Mouse (Mus musculus): ENCODE results near the gene Tk1. TPM values are rescaled to one million over a fixed set of nuclear protein-coding genes. Genes with fewer than 3 reads are reported as not detected.

Tk1 gene
- polyA plus RNA-seq, 1 experiment from 2014 or later: 53.8 TPM

- H3K4me3 ChIP-seq: no peak overlapping the region
- WGBS: 86% methylated on average over 5 of the region's 5 CpGs
- no peak overlapping the region for H3K4me2 ChIP-seq (replicated peaks)
- no peaks in the 10 kb centered on the region for H3K9me3 ChIP-seq
- H3K36me3 ChIP-seq: peaks cover 33% of the 10 kb centered on the region
- no peak overlapping the region for H3K9ac ChIP-seq
- peaks cover 9% of the 10 kb centered on the region; the same call in 1 of the 2 replicates for H3K27me3 ChIP-seq (replicated peaks)
- no peak overlapping the region for H3K27ac ChIP-seq
- no peak for ATAC-seq (ENCODE audit: low FRiP score, low read depth)
- H3K4me1 ChIP-seq: peaks cover 18% of the 10 kb centered on the region
Observed at GRCm38 (mm10) chr11:117813867-117814266, 12.0 kb downstream of the Tk1 start.

GRCm38 (mm10) chr11:117810401-117811046, 15.4 kb downstream of the Tk1 start:
- peak; percentile 84 for ATAC-seq (ENCODE audit: low FRiP score, low read depth)
- Histone ChIP-seq H3K36me3 (peaks cover 22% of the 10 kb centered on the region), H3K9ac (peak overlapping the region; percentile 54), H3K4me2 (replicated peaks) (peak overlapping the region; percentile 98), H3K4me3 (peak overlapping the region; percentile 66), H3K9me3 (no peaks in the 10 kb centered on the region), H3K27ac (no peak overlapping the region), H3K27me3 (replicated peaks) (peaks cover 9% of the 10 kb centered on the region; the same call in 1 of the 2 replicates), H3K4me1 (peaks cover 18% of the 10 kb centered on the region)
- WGBS: under 1% methylated on average over 21 of the region's 21 CpGs

GRCm38 (mm10) chr11:117809407-117810311, 16.2 kb downstream of the Tk1 start, which contains the start of the genes Gm20708 and Syngr2:
Gene Gm20708, plus strand, starts transcription at chr11:117809668.
Gene Syngr2, plus strand, starts transcription at chr11:117809668.
- peak; percentile 68; the same call in 1 of the 2 replicates for ATAC-seq (ENCODE audit: low FRiP score, low read depth)
- under 1% methylated on average over 75 of the region's 75 CpGs for WGBS

GRCm38 (mm10) chr11:117806781-117807180, 19.1 kb downstream of the Tk1 start:
- no peak for ATAC-seq (ENCODE audit: low FRiP score, low read depth)
- WGBS: 94% methylated on average over 6 of the region's 6 CpGs
- Histone ChIP-seq H3K27me3 (replicated peaks) (peaks cover 9% of the 10 kb centered on the region; the same call in 1 of the 2 replicates), H3K27ac (no peak overlapping the region), H3K4me3 (no peak overlapping the region), H3K36me3 (no peaks in the 10 kb centered on the region), H3K4me1 (peaks cover 18% of the 10 kb centered on the region), H3K9ac (no peak overlapping the region), H3K9me3 (no peaks in the 10 kb centered on the region), H3K4me2 (replicated peaks) (no peak overlapping the region)

More at GRCm38 (mm10) chr11:117809407-117810311, 16.2 kb downstream of the Tk1 start, which contains the start of the genes Gm20708 and Syngr2:
- Histone ChIP-seq H3K9ac (peak within 1 kb of the TSS; percentile 54), H3K27ac (no peak within 1 kb of the TSS), H3K9me3 (no peaks in the 10 kb centered on the region), H3K27me3 (replicated peaks) (peaks cover 9% of the 10 kb centered on the region; the same call in 1 of the 2 replicates), H3K4me3 (peak within 1 kb of the TSS; percentile 66), H3K36me3 (peaks cover 14% of the 10 kb centered on the region; the same call in 1 of the 2 replicates), H3K4me2 (replicated peaks) (peak within 1 kb of the TSS; percentile 98), H3K4me1 (peaks cover 18% of the 10 kb centered on the region)

- Histone ChIP-seq H3K4me2 (replicated peaks) (no peak overlapping the region), H3K36me3 (no peaks in the 10 kb centered on the region), H3K27me3 (replicated peaks) (no peaks in the 10 kb centered on the region), H3K4me3 (no peak overlapping the region), H3K4me1 (0 out of 2 replicates have a peak, but pooled peaks cover 2% of the 10 kb centered on the region), H3K27ac (no peak overlapping the region), H3K9ac (no peak overlapping the region), H3K9me3 (no peaks in the 10 kb centered on the region)
- 98% methylated on average over 3 of the region's 3 CpGs for WGBS
- ATAC-seq (ENCODE audit: low FRiP score, low read depth): no peak
Observed at GRCm38 (mm10) chr11:117803166-117803688, 22.7 kb downstream of the Tk1 start.

GRCm38 (mm10) chr11:117801650-117802049, 24.2 kb downstream of the Tk1 start:
- Histone ChIP-seq H3K4me1 (0 out of 2 replicates have a peak, but pooled peaks cover 8% of the 10 kb centered on the region), H3K27me3 (replicated peaks) (no peaks in the 10 kb centered on the region), H3K4me3 (no peak overlapping the region), H3K9ac (no peak overlapping the region), H3K36me3 (no peaks in the 10 kb centered on the region), H3K27ac (no peak overlapping the region), H3K9me3 (no peaks in the 10 kb centered on the region), H3K4me2 (replicated peaks) (no peak overlapping the region)
- WGBS: 77% methylated on average over 7 of the region's 7 CpGs
- no peak for ATAC-seq (ENCODE audit: low FRiP score, low read depth)

- no peak overlapping the region for H3K4me2 ChIP-seq (replicated peaks)
- no peaks in the 10 kb centered on the region for H3K9me3 ChIP-seq
- no peaks in the 10 kb centered on the region for H3K36me3 ChIP-seq
- H3K9ac ChIP-seq: no peak overlapping the region
- no peak overlapping the region for H3K27ac ChIP-seq
- no peak overlapping the region for H3K4me3 ChIP-seq
- H3K4me1 ChIP-seq: 0 out of 2 replicates have a peak, but pooled peaks cover 8% of the 10 kb centered on the region
- no peak for ATAC-seq (ENCODE audit: low FRiP score, low read depth)
- 90% methylated on average over 7 of the region's 7 CpGs for WGBS
- no peaks in the 10 kb centered on the region for H3K27me3 ChIP-seq (replicated peaks)
Observed at GRCm38 (mm10) chr11:117800038-117800437, 25.9 kb downstream of the Tk1 start.

GRCm38 (mm10) chr11:117799174-117799573, 26.7 kb downstream of the Tk1 start:
- 76% methylated on average over 5 of the region's 5 CpGs for WGBS
- Histone ChIP-seq H3K27me3 (replicated peaks) (no peaks in the 10 kb centered on the region), H3K27ac (no peak overlapping the region), H3K4me3 (no peak overlapping the region), H3K9ac (no peak overlapping the region), H3K4me1 (0 out of 2 replicates have a peak, but pooled peaks cover 8% of the 10 kb centered on the region), H3K36me3 (no peaks in the 10 kb centered on the region), H3K9me3 (no peaks in the 10 kb centered on the region), H3K4me2 (replicated peaks) (no peak overlapping the region)
- ATAC-seq (ENCODE audit: low FRiP score, low read depth): no peak

GRCm38 (mm10) chr11:117798160-117798541, 27.7 kb downstream of the Tk1 start:
- no peak for ATAC-seq (ENCODE audit: low FRiP score, low read depth)
- H3K9me3 ChIP-seq: no peaks in the 10 kb centered on the region
- 56% methylated on average over 2 of the region's 2 CpGs for WGBS
- no peaks in the 10 kb centered on the region for H3K36me3 ChIP-seq
- no peak overlapping the region for H3K27ac ChIP-seq
- no peak overlapping the region for H3K9ac ChIP-seq
- 0 out of 2 replicates have a peak, but pooled peaks cover 8% of the 10 kb centered on the region for H3K4me1 ChIP-seq
- H3K27me3 ChIP-seq (replicated peaks): no peaks in the 10 kb centered on the region
- H3K4me2 ChIP-seq (replicated peaks): 0 out of 2 replicates have a peak overlapping the region, but pooled peaks have one; percentile 5
- no peak overlapping the region for H3K4me3 ChIP-seq

GRCm38 (mm10) chr11:117797511-117798159, 28.3 kb downstream of the Tk1 start, which contains the start of gene 6030468B19Rik:
Gene 6030468B19Rik, plus strand, starts transcription at chr11:117797660.
- ATAC-seq (ENCODE audit: low FRiP score, low read depth): no peak
- WGBS: 62% methylated on average over 9 of the region's 9 CpGs

GRCm38 (mm10) chr11:117796954-117797353, 28.9 kb downstream of the Tk1 start:
- no peak for ATAC-seq (ENCODE audit: low FRiP score, low read depth)
- Histone ChIP-seq H3K27me3 (replicated peaks) (peaks cover 3% of the 10 kb centered on the region; the same call in 1 of the 2 replicates), H3K9me3 (no peaks in the 10 kb centered on the region), H3K27ac (no peak overlapping the region), H3K9ac (no peak overlapping the region), H3K4me1 (peaks cover 12% of the 10 kb centered on the region; the same call in 1 of the 2 replicates), H3K4me3 (no peak overlapping the region), H3K4me2 (replicated peaks) (no peak overlapping the region), H3K36me3 (no peaks in the 10 kb centered on the region)
- 44% methylated on average over 5 of the region's 5 CpGs for WGBS

More at GRCm38 (mm10) chr11:117797511-117798159, 28.3 kb downstream of the Tk1 start, which contains the start of gene 6030468B19Rik:
- H3K4me3 ChIP-seq: no peak within 1 kb of the TSS
- H3K9ac ChIP-seq: no peak within 1 kb of the TSS
- H3K4me1 ChIP-seq: 0 out of 2 replicates have a peak, but pooled peaks cover 9% of the 10 kb centered on the region
- no peaks in the 10 kb centered on the region for H3K36me3 ChIP-seq
- no peaks in the 10 kb centered on the region for H3K9me3 ChIP-seq
- H3K27me3 ChIP-seq (replicated peaks): no peaks in the 10 kb centered on the region
- 0 out of 2 replicates have a peak within 1 kb of the TSS, but pooled peaks have one; percentile 5 for H3K4me2 ChIP-seq (replicated peaks)
- no peak within 1 kb of the TSS for H3K27ac ChIP-seq

Data from neural tube, embryonic 12.5 days (tissue).